Mouse (Mus musculus) cerebellum, adult 2 months (tissue): ENCODE results near the gene Gm49721.
"Not testable (repeated sequence)": the region's sequence is repeated elsewhere in the genome, so short reads cannot be mapped to it uniquely, and the experiment has no call there.

Experiments
- CTCF ChIP-seq: fragments of 200-500 bp; IDR thresholded peaks from 2 replicates; pipeline ENCODE4 v1.5.1; 2011; ENCODE audit warnings: low read depth, mild to moderate bottlenecking, control low read depth, low read length, moderate library complexity, borderline replicate concordance; ENCODE audit not compliant: insufficient read depth
- POLR2A ChIP-seq: fragments of 200-500 bp; IDR thresholded peaks from 2 replicates; pipeline ENCODE4 v1.6.1; 2011; ENCODE audit warnings: low read length, control low read depth, borderline replicate concordance; ENCODE audit not compliant: insufficient read depth

DNA sequence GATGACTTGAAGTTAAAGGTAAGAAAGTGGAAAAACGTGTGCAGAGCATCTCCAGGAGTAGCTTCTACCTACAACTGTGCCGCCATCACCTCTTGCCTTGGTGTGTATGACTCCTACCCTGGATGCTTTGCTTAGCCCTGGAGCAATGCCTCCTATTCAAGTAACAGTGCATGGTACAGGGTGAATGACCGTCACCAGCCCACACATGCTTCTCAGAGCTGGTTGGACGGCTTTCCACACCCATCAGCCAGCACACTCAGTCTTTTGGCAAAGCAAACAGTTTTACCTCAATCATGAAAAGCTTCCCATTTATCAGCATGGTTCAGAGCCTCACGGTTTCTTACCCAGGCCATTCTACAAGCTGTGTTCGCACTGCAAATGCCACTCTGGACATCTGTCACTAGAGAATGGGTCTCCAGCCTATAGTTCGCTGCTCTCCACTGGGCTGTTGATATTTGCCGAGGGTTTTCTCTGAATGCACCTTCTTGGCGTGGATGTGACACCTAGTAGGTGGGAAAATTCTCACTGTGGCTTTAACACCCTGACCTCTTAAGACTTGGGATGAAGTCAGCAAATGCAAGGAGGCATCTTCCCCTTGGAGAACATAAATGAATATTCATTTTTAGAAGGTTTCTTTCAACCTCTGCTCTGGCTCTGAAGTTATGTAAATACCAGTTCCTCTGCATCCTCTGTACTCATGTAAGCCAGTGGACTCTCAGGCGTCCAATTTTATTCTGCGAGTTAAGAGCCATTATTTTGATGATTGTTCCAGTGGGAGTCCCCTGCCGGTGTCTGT, 23.3 kb downstream of the Gm49721 start:
- TF ChIP-seq POLR2A, CTCF: not testable (repeated sequence)
